Comparison of ENCODE assay signal across 30 mouse cellular contexts in genomic region chr11:110985508-110985907, GRCm38 (mm10). TPM values are rescaled to one million over a fixed set of nuclear protein-coding genes. Genes with fewer than 3 reads are reported as not detected.
"Had no signal": no experiment of that assay in that cellular context is flagged by ENCODE, and none has a peak within 500 bp of the region (broad histone marks: within the 10 kb centered on the region; RNA-seq: fewer than 3 reads in every experiment).

No protein-coding gene starts in this region.

- H3K4me1 ChIP-seq: forebrain, embryonic 15.5 days; hindbrain, embryonic 10.5 days; hindbrain, embryonic 12.5 days; intestine, embryonic 15.5 days; limb, embryonic 12.5 days; liver, embryonic 13.5 days; liver, embryonic 15.5 days had no signal

- H3K36me3 ChIP-seq: forebrain, embryonic 15.5 days; heart, embryonic 10.5 days; heart, embryonic 12.5 days; hindbrain, embryonic 10.5 days; hindbrain, embryonic 12.5 days; intestine, embryonic 15.5 days; limb, embryonic 10.5 days; limb, embryonic 12.5 days; liver, embryonic 13.5 days; liver, embryonic 15.5 days had no signal

- ATAC-seq: forebrain, embryonic 15.5 days; forebrain, postnatal 0 days; hindbrain, embryonic 16.5 days; inflammation-experienced regulatory T-cells, adult 6 months; intestine, embryonic 15.5 days; intestine, postnatal 0 days; liver, postnatal 0 days had no signal

- H3K27me3 ChIP-seq: forebrain, embryonic 15.5 days; heart, embryonic 12.5 days; hindbrain, embryonic 12.5 days; intestine, embryonic 15.5 days; limb, embryonic 12.5 days; liver, embryonic 13.5 days; liver, embryonic 15.5 days had no signal

- H3K4me2 ChIP-seq: forebrain, embryonic 15.5 days; heart, embryonic 12.5 days; hindbrain, embryonic 12.5 days; hindbrain, embryonic 14.5 days; intestine, embryonic 15.5 days; limb, embryonic 12.5 days; liver, embryonic 11.5 days; liver, embryonic 13.5 days; liver, embryonic 15.5 days had no signal

- DNase-seq: gastrocnemius, postnatal 10 days; gastrocnemius, postnatal 25 days; heart, postnatal 4 days; liver; liver, embryonic 13.5 days; liver, postnatal 0 days had no signal

- H3K27ac ChIP-seq: forebrain, embryonic 15.5 days; heart, embryonic 10.5 days; hindbrain, embryonic 12.5 days; hindbrain, embryonic 14.5 days; intestine, embryonic 15.5 days; layer of hippocampus, adult 2 months; left cerebral cortex, adult 2 months; limb, embryonic 10.5 days; limb, embryonic 12.5 days; liver, embryonic 13.5 days; liver, embryonic 15.5 days had no signal

- H3K9ac ChIP-seq: forebrain, embryonic 15.5 days; forebrain, postnatal 0 days; heart, embryonic 12.5 days; hindbrain, embryonic 12.5 days; hindbrain, embryonic 14.5 days; intestine, embryonic 15.5 days; limb, embryonic 12.5 days; liver, embryonic 13.5 days; liver, embryonic 15.5 days; liver, postnatal 0 days had no signal

- H3K4me3 ChIP-seq: forebrain, embryonic 15.5 days; heart, embryonic 10.5 days; heart, embryonic 12.5 days; hindbrain, embryonic 10.5 days; hindbrain, embryonic 12.5 days; intestine, embryonic 15.5 days; layer of hippocampus, adult 2 months; left cerebral cortex, adult 2 months; limb, embryonic 10.5 days; limb, embryonic 12.5 days; liver, embryonic 13.5 days; liver, embryonic 15.5 days had no signal

- H3K9me3 ChIP-seq: forebrain, embryonic 15.5 days; heart, embryonic 10.5 days; heart, embryonic 12.5 days; hindbrain, embryonic 10.5 days; hindbrain, embryonic 12.5 days; intestine, embryonic 15.5 days; limb, embryonic 10.5 days; limb, embryonic 12.5 days; liver, embryonic 13.5 days; liver, embryonic 15.5 days had no signal

RNA-seq across cellular contexts. Expression of gene Kcnj16, which starts 17.7 kb away (rescaled TPM):
- total RNA-seq: gastrocnemius, postnatal 25 days; gastrocnemius, postnatal 4 days; granulocyte monocyte progenitor cell, adult 5-6 weeks; heart, postnatal 10 days; heart, postnatal 25 days; heart, postnatal 4 days had no signal
- polyA plus RNA-seq: heart, embryonic 12.5 days; heart, embryonic 14.5 days; heart, embryonic 16.5 days; hindbrain, embryonic 10.5 days; inflammation-experienced regulatory T-cells, adult 6 months; limb, embryonic 10.5 days; limb, embryonic 12.5 days; limb, embryonic 14.5 days had no signal
